Mouse (Mus musculus) layer of hippocampus, adult 9-10 months (tissue): ENCODE measurements at regions not wholly inside any gene's neighbourhood (a gene's known extent, or its start where the extent isn't known, plus 50 kb on each side); places are given as distances from the start of the nearest gene placed in this dataset.

ENCODE experiments used
- DNase-seq: peaks from one replicate; pipeline ENCODE4 v3.0.0; 2022; ENCODE audit warnings: low spot score

- DNase-seq = no peak
These were observed 77.5 kb upstream of the Dapl1 start for GRCm38 (mm10) chr2:59406976-59407375.

DNA sequence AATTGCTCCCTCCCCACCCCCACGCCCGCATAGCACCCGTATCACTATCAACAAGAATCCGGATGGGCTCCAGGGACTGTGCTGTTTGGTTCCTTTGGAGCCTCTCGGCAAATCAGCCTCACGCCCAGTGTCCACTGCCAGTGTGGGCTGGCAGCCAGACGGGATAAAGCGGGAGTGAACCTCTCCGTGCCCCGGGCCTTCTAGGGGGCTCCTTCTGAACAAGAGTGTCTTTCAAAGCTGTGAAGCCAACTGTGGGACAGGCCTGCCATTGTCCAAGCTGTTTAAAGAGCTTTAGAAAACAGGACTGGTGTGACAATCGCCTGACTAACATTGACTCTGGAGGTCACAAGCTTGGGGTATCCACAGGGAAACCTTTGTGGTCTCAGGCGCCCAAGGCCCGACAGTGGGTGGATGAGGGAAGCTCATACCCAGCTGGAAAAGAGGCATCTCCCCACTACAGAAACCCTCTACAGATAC, 76.9 kb upstream of the Dapl1 start:
- DNase-seq = peak; percentile 45

GRCm38 (mm10) chr2:59408040-59408587, 76.3 kb upstream of the Dapl1 start:
- no peak for DNase-seq

GRCm38 (mm10) chr2:59414612-59415011, 69.8 kb upstream of the Dapl1 start:
- DNase-seq = no peak

- DNase-seq = no peak
These were observed 67.8 kb upstream of the Dapl1 start for GRCm38 (mm10) chr2:59416491-59417195.

DNA sequence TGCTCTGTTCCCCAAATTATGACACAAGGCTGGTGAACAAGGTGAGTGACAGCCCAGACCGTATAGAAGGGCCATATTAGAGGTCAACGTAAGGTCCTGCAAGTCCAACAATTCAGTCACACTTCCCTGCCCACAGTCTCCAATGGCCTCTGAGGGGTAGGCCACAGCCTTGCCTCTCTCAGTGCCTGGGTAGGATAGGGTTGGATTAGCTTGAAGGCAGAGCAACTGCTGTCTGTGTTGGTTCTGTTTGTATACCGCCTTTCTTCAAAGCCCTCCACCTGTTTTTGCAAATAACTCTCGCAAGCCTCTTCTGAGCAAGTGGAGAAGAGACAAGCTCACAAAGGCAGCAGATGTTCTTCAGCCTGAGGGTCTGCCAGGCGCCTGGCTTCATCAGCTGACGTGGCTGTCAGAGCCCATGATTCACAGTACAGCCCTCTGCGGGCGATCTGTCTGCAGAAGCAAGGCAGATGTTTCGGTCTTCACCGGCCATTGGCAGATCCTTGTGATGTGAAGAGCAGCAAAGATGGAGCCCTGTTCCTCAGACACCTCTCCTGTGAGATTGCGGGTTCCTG, 67.0 kb upstream of the Dapl1 start:
- DNase-seq = no peak

- DNase-seq = no peak
These were observed 64.0 kb upstream of the Dapl1 start for GRCm38 (mm10) chr2:59420496-59420895.

GRCm38 (mm10) chr2:59422291-59423242, 61.9 kb upstream of the Dapl1 start:
- DNase-seq = no peak

DNA sequence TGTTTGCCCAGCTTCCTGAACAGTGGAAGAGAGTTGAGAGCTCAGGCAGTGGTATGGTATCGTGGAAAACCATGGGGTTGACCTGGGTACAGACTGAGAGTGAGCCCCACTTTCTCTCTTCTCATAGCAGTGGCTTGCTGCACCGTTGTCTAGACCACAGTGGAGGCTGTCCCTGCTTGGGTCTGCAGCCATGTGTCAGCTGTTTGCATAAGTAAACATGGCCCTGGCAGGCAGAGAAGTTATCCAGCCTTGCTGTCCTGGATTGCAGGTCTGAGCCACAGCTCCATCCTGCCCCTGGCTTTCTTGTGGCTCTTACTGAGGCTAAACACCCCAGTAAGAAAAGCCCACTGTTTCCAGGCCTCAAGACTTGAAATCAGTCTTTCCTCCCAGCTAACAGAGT, 60.2 kb upstream of the Dapl1 start:
- no peak for DNase-seq

DNA sequence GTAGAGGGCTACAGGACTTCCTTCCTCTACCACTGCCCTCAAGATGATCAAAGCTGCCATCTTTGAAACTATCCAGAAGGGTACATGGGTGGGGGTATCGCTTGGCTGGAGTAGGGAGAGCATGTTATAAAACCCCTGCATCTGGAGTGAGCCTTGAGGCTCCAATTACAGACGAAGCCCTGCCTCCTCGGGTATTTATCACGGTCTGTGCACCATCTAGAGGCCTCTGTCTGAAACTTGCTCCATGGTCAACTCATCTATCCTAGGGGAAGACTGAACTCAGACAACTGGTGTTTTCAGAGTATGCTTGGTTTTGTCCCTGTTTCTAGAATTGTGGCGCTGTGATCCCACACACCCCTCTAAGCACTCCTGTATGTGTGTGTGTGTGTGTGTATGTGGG, 59.7 kb upstream of the Dapl1 start:
- DNase-seq = no peak

DNA sequence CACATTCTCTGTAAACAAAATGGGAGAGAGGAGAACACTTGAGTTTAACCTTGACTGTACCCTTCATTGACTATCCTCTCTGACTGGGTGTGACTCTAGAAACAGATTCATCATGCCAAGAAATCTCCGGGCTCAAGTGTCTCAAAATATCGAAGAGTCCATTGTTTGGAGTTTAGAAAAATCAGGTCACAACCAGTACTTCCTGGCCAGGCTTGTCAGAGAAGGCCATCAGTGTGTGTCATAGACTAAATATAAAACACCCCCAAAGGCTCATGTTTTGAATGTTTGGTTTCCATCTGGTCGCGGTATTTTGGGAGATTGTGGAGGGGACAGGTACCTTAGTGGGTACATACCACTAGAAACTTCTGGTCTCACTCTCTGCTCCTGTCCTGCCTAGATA, 58.6 kb upstream of the Dapl1 start:
- no peak for DNase-seq

GRCm38 (mm10) chr2:59431466-59431865, 53.0 kb upstream of the Dapl1 start:
- DNase-seq = no peak

GRCm38 (mm10) chr2:59431867-59432266, 52.6 kb upstream of the Dapl1 start:
- DNase-seq = no peak
